Mouse (Mus musculus): ENCODE measurements around the gene Timm9.

DNA sequence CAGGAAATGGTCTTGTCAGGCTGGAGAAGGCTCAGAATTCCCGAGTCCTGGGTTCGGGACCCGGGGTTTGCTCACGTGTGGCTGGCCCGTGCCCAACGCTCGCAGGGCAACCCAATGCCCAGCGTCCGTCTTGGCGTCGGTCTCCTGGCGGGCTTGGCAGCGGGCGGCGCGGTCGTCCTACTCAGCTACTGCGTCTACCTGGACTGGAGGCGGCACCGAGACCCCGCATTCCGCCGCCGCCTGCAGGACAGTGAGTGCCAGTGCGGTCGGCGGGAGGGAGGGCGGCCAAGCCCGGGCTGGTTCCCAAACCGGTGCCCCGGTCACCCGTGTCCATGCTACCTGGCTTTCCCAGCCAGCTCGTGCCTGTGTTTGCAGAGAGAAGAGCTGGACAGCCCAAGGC, 25.2 kb downstream of the Timm9 start, which contains the start of gene Tomm20l:
- TF ChIP-seq USF1 (IDR thresholded peaks at IDR 0.05; ENCODE audit: low read depth): no peak
- no peak for TF ChIP-seq CTCF (IDR thresholded peaks at IDR 0.05; ENCODE audit: control insufficient read depth, insufficient read depth, insufficient read length)
- TF ChIP-seq MYOG (IDR thresholded peaks at IDR 0.05; ENCODE audit: control insufficient read depth, extremely low read depth, insufficient read length): no peak
- no peak for TF ChIP-seq CEBPB (IDR thresholded peaks at IDR 0.05; ENCODE audit: low read depth)
- TF ChIP-seq MAX (IDR thresholded peaks at IDR 0.05): no peak
- no peak for TF ChIP-seq MYOD1 (IDR thresholded peaks at IDR 0.05; ENCODE audit: control insufficient read depth, insufficient read length, low read depth)
